Mouse (Mus musculus) midbrain, embryonic 14.5 days (tissue): ENCODE measurements around the gene Endov. TPM values are rescaled to one million over a fixed set of nuclear protein-coding genes. Genes with fewer than 3 reads are reported as not detected.

Source experiments
- ATAC-seq: fragments of 200-750 bp; cut with Nextera tagmentation; 2 replicates; pipeline ENCODE4 v1.8.0; 2017; ENCODE audit warnings: moderate number of reproducible peaks, moderate library complexity; ENCODE audit not compliant: low FRiP score, low TSS enrichment
- DNase-seq: peaks from one replicate; pipeline ENCODE4 v3.0.0-alpha.2; 2015
- H3K27ac ChIP-seq: fragments of 300-500 bp; sonication (generic); replicated peaks from 2 replicates; pipeline ENCODE4 v1.5.1; 2014; ENCODE audit warnings: mild to moderate bottlenecking, low read depth, low read length, moderate library complexity
- H3K27me3 ChIP-seq: fragments of 300-500 bp; sonication (generic); 2 replicates; pipeline ENCODE4 v1.6.1; 2014; ENCODE audit warnings: low read length, control low read depth, mixed read lengths; ENCODE audit not compliant: control insufficient read depth, insufficient read depth
- H3K36me3 ChIP-seq: fragments of 300-500 bp; sonication (generic); 2 replicates; pipeline ENCODE4 v1.6.1; 2014; ENCODE audit warnings: low read length, control low read depth; ENCODE audit not compliant: control insufficient read depth, insufficient read depth
- H3K4me1 ChIP-seq: fragments of 300-500 bp; sonication (generic); 2 replicates; pipeline ENCODE4 v1.6.1; 2014; ENCODE audit warnings: mild to moderate bottlenecking, antibody characterized with exemption, low read length, control low read depth; ENCODE audit not compliant: control insufficient read depth, insufficient read depth
- H3K4me2 ChIP-seq: fragments of 300-500 bp; sonication (generic); 2 replicates; pipeline ENCODE4 v1.6.1; 2014; ENCODE audit warnings: mild to moderate bottlenecking, low read length, moderate library complexity
- H3K4me3 ChIP-seq: fragments of 300-500 bp; sonication (generic); replicated peaks from 2 replicates; pipeline ENCODE4 v1.5.1; 2014; ENCODE audit warnings: low read depth, low read length
- H3K9ac ChIP-seq: fragments of 300-500 bp; sonication (generic); replicated peaks from 2 replicates; pipeline ENCODE4 v1.6.1; 2014; ENCODE audit warnings: mild to moderate bottlenecking, low read length, moderate library complexity
- H3K9me3 ChIP-seq: fragments of 300-500 bp; sonication (generic); 2 replicates; pipeline ENCODE4 v1.6.1; 2016; ENCODE audit warnings: low read length, control low read depth, mixed read lengths; ENCODE audit not compliant: control insufficient read depth
- WGBS: fragments of 180-500 bp; shearing (Covaris S2); extraction: QIAGEN DNeasy Blood & Tissue Kit; methylation state at CpG from one replicate; pipeline ENCODE4 v1.1.7; 2014; 5-methylcytosine and 5-hydroxymethylcytosine counted together
- polyA plus RNA-seq: library from polyadenylated mRNA; unstranded; fragments of >200 nt; fragmentation: Nextera tagmentation; extraction: Ambion mirVana; gene quantifications from 2 replicates; pipeline ENCODE4 v1.2.1, GENCODE M21; 2014

The Endov gene
- polyA plus RNA-seq, 1 experiment from 2014 or later, result 21.2 TPM

DNA sequence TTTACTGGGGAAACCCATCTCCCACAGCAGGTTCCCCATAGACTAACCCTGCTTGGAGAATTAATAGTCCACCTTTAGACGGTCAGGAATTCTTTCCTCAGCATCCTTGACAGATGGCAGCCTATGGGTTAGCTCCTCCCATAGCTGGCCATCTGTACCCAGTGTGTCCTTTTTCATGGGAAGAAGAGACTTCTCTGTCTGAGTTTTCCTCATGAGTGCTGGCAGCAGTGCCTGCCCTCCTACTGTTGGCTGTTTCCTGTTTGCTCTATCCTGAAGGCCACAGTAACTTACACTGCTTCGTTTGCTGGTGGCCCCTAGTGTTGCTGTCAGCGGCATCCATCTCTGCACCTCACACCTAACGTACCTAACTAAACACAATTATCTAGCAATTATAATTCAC is 6.3 kb downstream of the Endov start:
- Histone ChIP-seq H3K36me3 (peaks cover 36% of the 10 kb centered on the region), H3K4me1 (peaks cover 7% of the 10 kb centered on the region), H3K4me3 (no peak overlapping the region), H3K27ac (no peak overlapping the region), H3K27me3 (no peaks in the 10 kb centered on the region), H3K4me2 (no peak overlapping the region), H3K9ac (no peak overlapping the region), H3K9me3 (no peaks in the 10 kb centered on the region)
- no peak for DNase-seq
- no peak for ATAC-seq
- WGBS, result 73% methylated on average over 4 of the region's 4 CpGs

- peaks cover 47% of the 10 kb centered on the region for H3K36me3 ChIP-seq
- no peaks in the 10 kb centered on the region for H3K27me3 ChIP-seq
- no peak overlapping the region for H3K4me2 ChIP-seq
- H3K9ac ChIP-seq, result no peak overlapping the region
- no peak overlapping the region for H3K27ac ChIP-seq
- H3K4me3 ChIP-seq, result no peak overlapping the region
- DNase-seq (no peak), ATAC-seq (no peak)
- H3K9me3 ChIP-seq, result no peaks in the 10 kb centered on the region
- no peaks in the 10 kb centered on the region for H3K4me1 ChIP-seq
- 96% methylated on average over 4 of the region's 4 CpGs for WGBS
Observed at GRCm38 (mm10) chr11:119499297-119499696, 8.2 kb downstream of the Endov start.

- no peak overlapping the region for H3K27ac ChIP-seq
- H3K9ac ChIP-seq, result no peak overlapping the region
- no peaks in the 10 kb centered on the region for H3K27me3 ChIP-seq
- DNase-seq (no peak), ATAC-seq (no peak)
- peaks cover 51% of the 10 kb centered on the region for H3K36me3 ChIP-seq
- 95% methylated on average over 2 of the region's 2 CpGs for WGBS
- H3K4me2 ChIP-seq, result no peak overlapping the region
- no peaks in the 10 kb centered on the region for H3K4me1 ChIP-seq
- no peaks in the 10 kb centered on the region for H3K9me3 ChIP-seq
- no peak overlapping the region for H3K4me3 ChIP-seq
Observed at GRCm38 (mm10) chr11:119500011-119500410, 8.9 kb downstream of the Endov start.

GRCm38 (mm10) chr11:119503675-119504074 is 12.5 kb downstream of the Endov start:
- ATAC-seq (peak; percentile 57; the same call in 1 of the 2 replicates), DNase-seq (peak; percentile 89)
- H3K4me1 ChIP-seq, result no peaks in the 10 kb centered on the region
- no peak overlapping the region for H3K27ac ChIP-seq
- no peak overlapping the region for H3K4me3 ChIP-seq
- H3K36me3 ChIP-seq, result peaks cover 71% of the 10 kb centered on the region
- H3K9ac ChIP-seq, result no peak overlapping the region
- H3K4me2 ChIP-seq, result no peak overlapping the region
- H3K9me3 ChIP-seq, result no peaks in the 10 kb centered on the region
- no peaks in the 10 kb centered on the region for H3K27me3 ChIP-seq

GRCm38 (mm10) chr11:119506386-119506785 is 15.2 kb downstream of the Endov start:
- H3K36me3 ChIP-seq, result peaks cover 55% of the 10 kb centered on the region
- ATAC-seq (no peak), DNase-seq (no peak)
- WGBS, result 89% methylated on average over 4 of the region's 4 CpGs
- H3K4me3 ChIP-seq, result no peak overlapping the region
- H3K27me3 ChIP-seq, result no peaks in the 10 kb centered on the region
- H3K4me2 ChIP-seq, result no peak overlapping the region
- no peak overlapping the region for H3K27ac ChIP-seq
- no peaks in the 10 kb centered on the region for H3K9me3 ChIP-seq
- no peak overlapping the region for H3K9ac ChIP-seq
- H3K4me1 ChIP-seq, result peaks cover 6% of the 10 kb centered on the region; the same call in 1 of the 2 replicates

DNA sequence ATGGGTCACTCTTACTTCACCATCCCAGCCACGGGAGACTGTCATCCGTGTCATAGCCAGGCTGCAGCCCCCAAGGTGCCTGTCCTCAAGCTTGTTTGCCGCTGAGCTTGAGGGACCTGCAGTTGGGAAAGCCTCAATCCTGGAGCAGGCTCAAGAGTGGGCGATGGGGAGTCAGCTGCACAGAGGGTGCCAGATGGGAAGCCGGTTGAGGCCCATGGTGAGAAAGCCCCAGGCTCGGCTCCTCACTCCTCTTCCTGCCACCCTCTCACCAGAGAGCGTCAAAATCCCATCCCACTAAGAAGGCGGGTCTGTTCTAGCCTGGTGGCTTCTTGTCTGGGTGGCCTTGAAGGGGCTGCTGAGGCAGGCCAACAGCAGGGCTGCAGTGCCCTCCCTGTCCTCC is 16.6 kb downstream of the Endov start:
- no peak for DNase-seq
- Histone ChIP-seq H3K4me3 (no peak overlapping the region), H3K4me1 (peaks cover 6% of the 10 kb centered on the region; the same call in 1 of the 2 replicates), H3K4me2 (no peak overlapping the region), H3K36me3 (peaks cover 42% of the 10 kb centered on the region), H3K9ac (no peak overlapping the region), H3K27me3 (no peaks in the 10 kb centered on the region), H3K9me3 (no peaks in the 10 kb centered on the region), H3K27ac (no peak overlapping the region)
- ATAC-seq, result no peak
- 90% methylated on average over 8 of the region's 8 CpGs for WGBS

DNA sequence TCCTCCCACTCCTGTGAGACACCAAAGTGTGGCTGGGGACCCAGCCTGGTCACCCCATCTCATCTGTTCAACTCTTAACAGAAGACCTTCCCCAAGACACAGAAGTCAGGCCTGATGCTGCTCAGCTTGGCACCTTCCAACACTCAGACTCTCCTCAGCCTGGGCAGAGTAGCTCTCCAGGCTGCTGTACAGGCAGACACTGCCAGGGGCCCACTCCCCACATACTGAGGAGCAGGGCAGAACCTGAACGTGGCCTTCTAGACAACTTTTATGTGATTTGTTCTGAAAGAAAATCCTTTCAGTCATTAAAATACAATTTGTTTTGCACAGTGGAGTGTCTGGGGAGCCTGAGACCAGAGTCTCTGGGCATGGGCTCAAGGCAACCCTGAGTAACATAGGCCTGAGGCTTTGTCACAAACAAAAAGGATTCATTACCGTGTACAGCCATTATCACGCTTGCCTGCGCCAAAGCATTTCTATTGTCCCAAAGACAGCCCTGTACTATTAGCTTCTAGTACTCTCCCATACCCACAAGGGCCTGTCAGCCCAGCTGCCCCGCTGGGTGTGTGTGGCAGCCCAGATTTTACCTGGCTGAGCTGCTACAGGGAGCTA is 18.1 kb downstream of the Endov start:
- H3K9me3 ChIP-seq, result no peaks in the 10 kb centered on the region
- WGBS, result 31% methylated on average over 5 of the region's 5 CpGs
- no peaks in the 10 kb centered on the region for H3K27me3 ChIP-seq
- peak; percentile 13; the same call in 1 of the 2 replicates for ATAC-seq
- peak overlapping the region; percentile 49 for H3K27ac ChIP-seq
- H3K9ac ChIP-seq, result no peak overlapping the region
- H3K36me3 ChIP-seq, result peaks cover 34% of the 10 kb centered on the region
- H3K4me1 ChIP-seq, result peaks cover 16% of the 10 kb centered on the region
- peak; percentile 54 for DNase-seq
- H3K4me2 ChIP-seq, result no peak overlapping the region
- no peak overlapping the region for H3K4me3 ChIP-seq

- H3K27ac ChIP-seq, result peak overlapping the region; percentile 3; the same call in 1 of the 2 replicates
- peaks cover 36% of the 10 kb centered on the region for H3K4me1 ChIP-seq
- H3K27me3 ChIP-seq, result no peaks in the 10 kb centered on the region
- H3K9ac ChIP-seq, result no peak overlapping the region
- H3K4me2 ChIP-seq, result no peak overlapping the region
- H3K4me3 ChIP-seq, result no peak overlapping the region
- ATAC-seq (no peak), DNase-seq (no peak)
- H3K36me3 ChIP-seq, result peaks cover 10% of the 10 kb centered on the region
- H3K9me3 ChIP-seq, result no peaks in the 10 kb centered on the region
- WGBS, result 53% methylated on average over 9 of the region's 9 CpGs
Observed at GRCm38 (mm10) chr11:119513038-119513659, 22.0 kb downstream of the Endov start.
